Mouse (Mus musculus): ENCODE results near the gene Clip3.

The Clip3 gene

GRCm38 (mm10) chr7:30291215-30292131 is at the start of gene Clip3:
TSS of gene Clip3 (plus strand) at chr7:30291728.
- DNase-seq: peak; percentile 38 to 40

GRCm38 (mm10) chr7:30251956-30252954 is 39.3 kb upstream of the Clip3 start:
- DNase-seq: peak; percentile 57 to 70

GRCm38 (mm10) chr7:30265041-30265440 is 26.5 kb upstream of the Clip3 start:
- DNase-seq: peak in 1 of 2 experiments; percentile 23

GRCm38 (mm10) chr7:30265531-30265930 is 26.0 kb upstream of the Clip3 start:
- no peak for DNase-seq

- DNase-seq: no peak
These were observed 25.6 kb upstream of the Clip3 start for GRCm38 (mm10) chr7:30265935-30266334.

- no peak for DNase-seq
These were observed 24.7 kb upstream of the Clip3 start for GRCm38 (mm10) chr7:30266780-30267179.

- no peak for DNase-seq
These were observed 21.9 kb upstream of the Clip3 start for GRCm38 (mm10) chr7:30269641-30270040.

GRCm38 (mm10) chr7:30274383-30274782 is 17.1 kb upstream of the Clip3 start:
- DNase-seq: no peak

GRCm38 (mm10) chr7:30278911-30279310 is 12.6 kb upstream of the Clip3 start:
- no peak for DNase-seq

GRCm38 (mm10) chr7:30279536-30279935 is 12.0 kb upstream of the Clip3 start:
- DNase-seq: no peak

- DNase-seq: peak; percentile 92 to 94
These were observed 11.4 kb upstream of the Clip3 start, which contains the start of the genes Thap8 and Wdr62 for GRCm38 (mm10) chr7:30279951-30280669. TSS of gene Thap8 (plus strand) at chr7:30280094. TSS of gene Wdr62 (minus strand) at chr7:30280419.

- DNase-seq: peak; percentile 90 to 93
These were observed 10.8 kb upstream of the Clip3 start for GRCm38 (mm10) chr7:30280670-30281138.

- no peak for DNase-seq
These were observed 10.0 kb upstream of the Clip3 start for GRCm38 (mm10) chr7:30281522-30281921.

GRCm38 (mm10) chr7:30282740-30283139 is 8.8 kb upstream of the Clip3 start:
- no peak for DNase-seq

- DNase-seq: no peak
These were observed 4.7 kb upstream of the Clip3 start for GRCm38 (mm10) chr7:30286701-30287410.

- no peak for DNase-seq
These were observed 3.5 kb upstream of the Clip3 start for GRCm38 (mm10) chr7:30288046-30288445.

GRCm38 (mm10) chr7:30289071-30289713 is 2.3 kb upstream of the Clip3 start:
- DNase-seq: no peak

- no peak for DNase-seq
These were observed 1.7 kb upstream of the Clip3 start for GRCm38 (mm10) chr7:30289714-30290399.

GRCm38 (mm10) chr7:30293795-30294194 is 2.3 kb downstream of the Clip3 start:
- DNase-seq: no peak

- no peak for DNase-seq
These were observed 2.8 kb downstream of the Clip3 start for GRCm38 (mm10) chr7:30294296-30294695.

Measured in lung, adult 18-20 months (tissue).